Mouse (Mus musculus) liver, embryonic 14.5 days (tissue): Measurements from ENCODE around the gene Kif13a. TPM values are rescaled to one million over a fixed set of nuclear protein-coding genes. Genes with fewer than 3 reads are reported as not detected.

Source experiments
- ATAC-seq: fragments of 200-750 bp; cut with Nextera tagmentation; 2 replicates; pipeline ENCODE4 v1.8.0; 2017; ENCODE audit warnings: moderate number of reproducible peaks, mild to moderate bottlenecking, moderate library complexity; ENCODE audit not compliant: insufficient read depth
- DNase-seq, 3 experiments: peaks; one replicate each; pipeline ENCODE4 v3.0.0-alpha.2; 2012 to 2013; ENCODE audit warnings: low read depth in 3 of 3, low spot score in 3 of 3
- H3K27ac ChIP-seq: fragments of 300-500 bp; sonication (generic); 2 replicates; pipeline ENCODE4 v1.5.1; 2014; ENCODE audit warnings: moderate library complexity, mild to moderate bottlenecking, control low read depth, inconsistent platforms
- H3K27me3 ChIP-seq: fragments of 300-500 bp; sonication (generic); 2 replicates; pipeline ENCODE4 v1.6.1; 2014; ENCODE audit warnings: mild to moderate bottlenecking, low read length, moderate library complexity; ENCODE audit not compliant: control insufficient read depth, insufficient read depth
- H3K36me3 ChIP-seq: fragments of 300-500 bp; sonication (generic); replicated peaks from 2 replicates; pipeline ENCODE4 v1.6.1; 2014; ENCODE audit warnings: low read depth; ENCODE audit not compliant: control insufficient read depth, insufficient read depth
- H3K4me1 ChIP-seq, 2 experiments: fragments of 200-500 bp in 1 of 2; fragments of 300-500 bp in 1 of 2; sonication (generic) in 1 of 2; replicated peaks; 2 replicates each; pipeline ENCODE4 v1.6.1; 2012 to 2014; ENCODE audit warnings: antibody characterized with exemption in 1 of 2, inconsistent platforms in 1 of 2, low read length in 1 of 2; ENCODE audit not compliant: control insufficient read depth in 2 of 2, insufficient read depth in 2 of 2
- H3K4me2 ChIP-seq: fragments of 300-500 bp; sonication (generic); 2 replicates; pipeline ENCODE4 v1.6.1; 2014; ENCODE audit warnings: low read depth, mild to moderate bottlenecking, control low read depth, moderate library complexity
- H3K4me3 ChIP-seq, 2 experiments: fragments of 200-500 bp in 1 of 2; fragments of 300-500 bp in 1 of 2; sonication (generic) in 1 of 2; 2 replicates each; pipeline ENCODE4 v1.5.1; 2012 to 2014; ENCODE audit warnings: low read depth in 2 of 2, low read length in 2 of 2, mild to moderate bottlenecking in 2 of 2, control low read depth in 1 of 2, inconsistent platforms in 1 of 2, moderate library complexity in 1 of 2; ENCODE audit not compliant: insufficient read depth in 1 of 2
- H3K9ac ChIP-seq: fragments of 300-500 bp; sonication (generic); replicated peaks from 2 replicates; pipeline ENCODE4 v1.6.1; 2014; ENCODE audit warnings: mild to moderate bottlenecking, control low read depth, moderate library complexity
- H3K9me3 ChIP-seq: fragments of 300-500 bp; sonication (generic); 2 replicates; pipeline ENCODE4 v1.6.1; 2016; ENCODE audit warnings: low read length, mixed read lengths; ENCODE audit not compliant: control insufficient read depth
- CTCF ChIP-seq: IDR thresholded peaks from 2 replicates; pipeline ENCODE4 v1.5.1; 2016; ENCODE audit warnings: antibody characterized with exemption, low read depth, control low read depth
- EP300 ChIP-seq: IDR thresholded peaks from 2 replicates; pipeline ENCODE4 v1.6.1; 2016; ENCODE audit warnings: antibody characterized with exemption, low read depth
- WGBS: fragments of 180-500 bp; shearing (Covaris S2); extraction: QIAGEN DNeasy Blood & Tissue Kit; methylation state at CpG from one replicate; pipeline ENCODE4 v1.1.7; 2014; ENCODE audit not compliant: insufficient replicate concordance; 5-methylcytosine and 5-hydroxymethylcytosine counted together
- polyA plus RNA-seq, 2 experiments: library from polyadenylated mRNA; depleted of rRNA in 1 of 2; stranded (reverse) in 1 of 2; unstranded in 1 of 2; fragments of >200 nt; fragmentation: Nextera tagmentation in 1 of 2; extraction: Ambion mirVana in 1 of 2; gene quantifications; 2 replicates each; pipeline versions ENCODE4 v1.2.1 to v1.2.3; 2012 to 2014

The Kif13a gene
- polyA plus RNA-seq, 2 experiments = 2.1 to 3.1 TPM

DNA sequence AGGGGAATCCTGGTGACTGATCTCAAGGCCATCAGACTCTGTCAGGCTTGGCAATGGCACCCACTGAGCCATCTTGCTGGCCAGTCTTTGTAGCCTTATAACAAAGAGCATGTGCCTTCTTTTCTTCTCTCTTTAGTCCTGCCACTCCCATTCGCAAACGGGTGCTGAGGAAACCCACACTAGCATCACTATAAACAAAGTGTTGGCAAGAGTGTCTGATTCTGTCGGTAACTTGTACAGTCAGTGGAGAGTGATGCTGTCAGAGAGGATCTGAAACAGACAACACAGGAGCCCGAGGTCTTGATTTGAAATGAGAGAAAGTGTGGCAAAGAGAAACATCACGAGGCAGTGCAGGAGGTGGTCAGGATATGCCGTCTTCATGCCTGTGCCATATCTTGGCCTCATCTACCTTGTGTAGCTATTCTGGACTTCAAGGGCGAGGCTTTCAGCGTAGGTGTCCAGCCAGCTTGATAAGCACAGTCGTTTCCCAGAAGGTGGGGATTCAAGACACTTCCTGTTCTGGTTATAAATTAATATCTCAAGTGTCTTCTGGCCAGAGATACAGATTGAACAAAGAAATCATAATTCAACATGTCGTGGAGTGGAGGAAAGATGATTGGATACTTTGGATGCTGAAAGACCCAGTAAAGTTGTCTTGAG, 40.7 kb upstream of the Kif13a start:
- TF ChIP-seq CTCF (no peak), EP300 (no peak)
- DNase-seq (no peak), ATAC-seq (no peak)
- Histone ChIP-seq H3K9me3 (no peaks in the 10 kb centered on the region), H3K9ac (no peak overlapping the region), H3K36me3 (no peaks in the 10 kb centered on the region), H3K4me2 (no peak overlapping the region), H3K27ac (no peak overlapping the region), H3K4me3 (no peak overlapping the region), H3K4me1 (no peaks in the 10 kb centered on the region; a peak in 1 of 4 replicates), H3K27me3 (no peaks in the 10 kb centered on the region)
- 39% methylated on average over 10 of the region's 10 CpGs for WGBS

DNA sequence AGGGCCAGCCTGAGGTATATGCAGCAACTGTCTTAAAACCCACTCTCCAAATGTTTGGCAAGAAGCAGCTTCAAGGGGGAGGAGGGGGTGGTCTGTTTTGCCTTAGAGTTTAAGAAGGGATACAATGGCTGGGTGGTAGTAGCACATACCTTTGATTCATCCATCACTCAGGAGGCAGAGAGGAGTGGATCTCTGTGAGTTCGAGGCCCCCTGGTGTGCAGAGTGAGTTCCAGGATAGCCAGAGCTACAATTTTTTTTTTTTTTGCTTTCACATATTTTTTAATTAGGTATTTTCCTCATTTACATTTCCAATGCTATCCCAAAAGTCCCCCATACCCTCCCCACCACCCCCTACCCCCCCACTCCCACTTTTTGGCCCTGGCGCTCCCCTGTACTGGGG, 39.0 kb upstream of the Kif13a start:
- Histone ChIP-seq H3K27ac (no peak overlapping the region), H3K36me3 (no peaks in the 10 kb centered on the region), H3K27me3 (no peaks in the 10 kb centered on the region), H3K4me1 (no peaks in the 10 kb centered on the region), H3K4me3 (no peak overlapping the region), H3K4me2 (no peak overlapping the region), H3K9ac (no peak overlapping the region), H3K9me3 (no peaks in the 10 kb centered on the region)
- peak; percentile 21 for TF ChIP-seq CTCF
- TF ChIP-seq EP300 = no peak
- ATAC-seq = no peak
- WGBS = 69% methylated on average over 2 of the region's 2 CpGs
- DNase-seq = no peak

DNA sequence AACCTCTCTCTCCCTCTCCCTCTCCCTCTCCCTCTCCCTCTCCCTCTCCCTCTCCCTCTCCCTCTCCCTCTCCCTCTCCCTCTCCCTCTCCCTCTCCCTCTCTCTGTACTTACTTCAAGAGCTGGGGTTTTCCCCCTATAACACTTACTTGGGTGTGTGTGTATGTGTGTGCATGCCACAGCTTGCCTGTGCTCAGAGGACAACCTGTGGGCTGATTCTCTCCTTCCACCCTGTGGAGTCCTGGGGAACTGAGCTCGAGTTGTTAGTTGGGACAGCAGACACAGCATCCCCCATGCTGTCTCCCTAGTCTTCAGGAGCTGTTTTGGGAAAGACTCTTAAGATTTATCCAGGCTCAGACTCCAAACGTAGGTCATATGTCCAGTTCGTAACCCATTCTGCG, 37.6 kb upstream of the Kif13a start:
- H3K9ac ChIP-seq = no peak overlapping the region

DNA sequence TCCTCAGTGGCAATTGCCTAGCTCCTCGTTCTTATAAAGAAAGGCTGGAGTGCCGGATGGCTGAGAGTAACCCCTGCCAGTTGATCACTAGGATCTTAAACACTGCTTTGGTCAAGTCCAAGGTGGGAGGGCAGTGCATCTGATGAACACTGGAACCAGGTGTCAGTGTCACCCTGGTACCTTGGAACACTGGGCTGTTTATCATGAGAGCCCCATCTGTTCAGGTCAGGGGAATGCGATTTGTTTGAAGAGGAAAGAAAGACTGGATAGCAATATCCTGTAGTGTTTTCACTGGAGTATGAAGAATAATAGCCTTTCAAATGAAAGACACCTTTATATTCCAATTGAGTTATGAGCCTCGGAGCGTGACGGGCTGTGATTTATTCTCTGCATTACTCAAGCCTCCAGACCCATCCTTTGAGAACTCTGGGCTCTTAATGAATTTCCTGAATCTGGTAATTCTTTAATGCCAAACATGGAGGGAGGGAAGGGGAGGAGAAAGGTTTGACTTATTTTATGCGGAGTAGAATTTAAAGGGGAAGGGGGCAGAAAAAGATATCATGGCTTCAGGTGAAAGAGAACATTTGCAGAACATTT, 31.3 kb upstream of the Kif13a start:
- H3K9ac ChIP-seq = no peak overlapping the region
- no peak overlapping the region for H3K4me2 ChIP-seq
- 66% methylated on average over 7 of the region's 7 CpGs for WGBS
- H3K27me3 ChIP-seq = no peaks in the 10 kb centered on the region
- no peaks in the 10 kb centered on the region for H3K9me3 ChIP-seq
- ATAC-seq (no peak), DNase-seq (no peak)
- no peaks in the 10 kb centered on the region for H3K4me1 ChIP-seq
- no peak overlapping the region for H3K4me3 ChIP-seq
- H3K36me3 ChIP-seq = no peaks in the 10 kb centered on the region
- TF ChIP-seq EP300 = no peak
- no peak for TF ChIP-seq CTCF
- H3K27ac ChIP-seq = no peak overlapping the region

More for the DNA sequence above, 37.6 kb upstream of the Kif13a start:
- no peak overlapping the region for H3K4me3 ChIP-seq
- 48% methylated on average over 4 of the region's 4 CpGs for WGBS
- no peak overlapping the region for H3K27ac ChIP-seq
- ATAC-seq = no peak
- H3K4me1 ChIP-seq = no peaks in the 10 kb centered on the region
- no peak overlapping the region for H3K4me2 ChIP-seq
- H3K9me3 ChIP-seq = no peaks in the 10 kb centered on the region
- H3K27me3 ChIP-seq = no peaks in the 10 kb centered on the region
- no peaks in the 10 kb centered on the region for H3K36me3 ChIP-seq
- TF ChIP-seq EP300 = no peak
- DNase-seq = no peak

DNA sequence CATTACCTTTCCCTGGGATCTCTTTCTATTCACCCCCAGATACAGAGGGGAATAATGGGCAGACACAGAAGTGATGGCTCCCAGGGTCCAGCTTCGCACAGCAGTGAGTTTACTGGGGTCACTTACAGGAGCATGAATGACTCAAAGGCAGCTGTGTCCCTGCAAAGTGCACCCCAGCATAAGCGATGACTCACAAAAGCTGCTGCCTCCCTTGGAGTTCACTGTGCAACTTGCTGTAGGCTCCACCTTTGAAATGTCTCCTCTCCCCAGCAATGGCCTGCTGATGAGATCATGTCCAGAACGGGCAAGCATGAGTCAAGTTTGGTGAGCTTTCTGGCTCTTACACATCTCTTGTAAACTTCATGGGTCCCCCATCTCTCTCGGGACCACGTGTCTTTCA, 29.5 kb upstream of the Kif13a start:
- Histone ChIP-seq H3K4me3 (no peak overlapping the region), H3K27ac (no peak overlapping the region), H3K4me2 (no peak overlapping the region), H3K9ac (no peak overlapping the region), H3K27me3 (no peaks in the 10 kb centered on the region), H3K36me3 (no peaks in the 10 kb centered on the region), H3K4me1 (no peaks in the 10 kb centered on the region), H3K9me3 (no peaks in the 10 kb centered on the region)
- DNase-seq (no peak), ATAC-seq (no peak)
- 72% methylated on average over 5 of the region's 5 CpGs for WGBS
- TF ChIP-seq EP300 = no peak
- TF ChIP-seq CTCF = no peak
